Mouse (Mus musculus) CH12.LX (cell line): ENCODE results near the gene Serinc4. TPM values are rescaled to one million over a fixed set of nuclear protein-coding genes. Genes with fewer than 3 reads are reported as not detected.
"Not testable (repeated sequence)": the region's sequence is repeated elsewhere in the genome, so short reads cannot be mapped to it uniquely, and the experiment has no call there.

Experiments used
- DNase-seq: peaks from one replicate; pipeline ENCODE4 v3.0.0-alpha.2; 2013; ENCODE audit errors: extremely low read depth
- H3K27ac ChIP-seq: 2 replicates; pipeline ENCODE4 v1.5.1; 2012; ENCODE audit warnings: low read depth, mild to moderate bottlenecking, control low read depth, moderate library complexity; ENCODE audit not compliant: insufficient read depth
- H3K27me3 ChIP-seq: replicated peaks from 2 replicates; pipeline ENCODE3; 2012; ENCODE audit warnings: inconsistent platforms
- H3K36me3 ChIP-seq, 2 experiments: replicated peaks in 1 of 2; 2 replicates each; pipeline versions ENCODE3 to v1.6.1; 2012; ENCODE audit warnings: inconsistent platforms in 1 of 2, low read length in 1 of 2, mild to moderate bottlenecking in 1 of 2, mixed read lengths in 1 of 2, moderate library complexity in 1 of 2; ENCODE audit not compliant: control insufficient read depth in 1 of 2, insufficient read depth in 1 of 2
- H3K4me1 ChIP-seq, 2 experiments: 2 replicates each; pipeline ENCODE4 v1.6.1; 2012; ENCODE audit warnings: inconsistent platforms in 1 of 2, moderate library complexity in 1 of 2; ENCODE audit not compliant: insufficient read depth in 2 of 2, control insufficient read depth in 1 of 2
- H3K4me2 ChIP-seq: 2 replicates; pipeline ENCODE4 v1.6.1; 2012; ENCODE audit warnings: low read depth, mild to moderate bottlenecking, control low read depth; ENCODE audit not compliant: poor library complexity, insufficient read depth, severe bottlenecking
- H3K4me3 ChIP-seq, 3 experiments: fragments of 150-350 bp in 1 of 3; sonication (generic) in 1 of 3; replicated peaks in 1 of 3; 2 replicates each; pipeline versions ENCODE3 to v1.5.1; 2011 to 2012; ENCODE audit warnings: low read depth in 2 of 3, low read length in 2 of 3, mild to moderate bottlenecking in 2 of 3, moderate library complexity in 2 of 3, control low read depth in 1 of 3, improper control_type of control experiment in 1 of 3, inconsistent platforms in 1 of 3, mixed read lengths in 1 of 3; ENCODE audit not compliant: poor library complexity in 1 of 3
- H3K79me2 ChIP-seq: replicated peaks from 2 replicates; pipeline ENCODE4 v1.6.1; 2012; ENCODE audit warnings: mild to moderate bottlenecking, moderate library complexity; ENCODE audit not compliant: control insufficient read depth, poor library complexity, insufficient read depth, severe bottlenecking; ENCODE audit errors: extremely low read depth
- H3K9ac ChIP-seq: 2 replicates; pipeline ENCODE4 v1.6.1; 2012; ENCODE audit warnings: low read depth, mild to moderate bottlenecking, control low read depth, moderate library complexity; ENCODE audit not compliant: insufficient read depth
- H3K9me3 ChIP-seq: replicated peaks from 2 replicates; pipeline ENCODE3; 2012; ENCODE audit warnings: low read length, inconsistent platforms, mixed read lengths
- CHD2 ChIP-seq: IDR thresholded peaks from 2 replicates; pipeline ENCODE4 v1.6.1; 2011; ENCODE audit warnings: low read length, improper control_type of control experiment
- E2F4 ChIP-seq: IDR thresholded peaks from 2 replicates; pipeline ENCODE4 v1.6.1; 2011; ENCODE audit warnings: low read depth, low read length, improper control_type of control experiment; ENCODE audit not compliant: insufficient replicate concordance
- ELF1 ChIP-seq: IDR thresholded peaks from 2 replicates; pipeline ENCODE4 v1.6.1; 2014; ENCODE audit warnings: low read depth, mild to moderate bottlenecking, inconsistent platforms, low read length, improper control_type of control experiment
- HCFC1 ChIP-seq: IDR thresholded peaks from 2 replicates; pipeline ENCODE4 v1.6.1; 2012; ENCODE audit warnings: low read depth, mild to moderate bottlenecking, inconsistent platforms, low read length, improper control_type of control experiment
- IRF4 ChIP-seq: IDR thresholded peaks from 2 replicates; pipeline ENCODE4 v1.6.1; 2014; ENCODE audit warnings: low read depth, mild to moderate bottlenecking, inconsistent platforms, low read length, improper control_type of control experiment
- JUN ChIP-seq: IDR thresholded peaks from 2 replicates; pipeline ENCODE4 v1.6.1; 2011; ENCODE audit warnings: low read depth, mild to moderate bottlenecking, low read length, improper control_type of control experiment, moderate library complexity; ENCODE audit not compliant: insufficient read depth
- KAT2A ChIP-seq: IDR thresholded peaks from 2 replicates; pipeline ENCODE4 v1.6.1; 2012; ENCODE audit warnings: low read length, improper control_type of control experiment, inconsistent platforms; ENCODE audit not compliant: insufficient replicate concordance
- MAZ ChIP-seq: IDR thresholded peaks from 2 replicates; pipeline ENCODE4 v1.6.1; 2012; ENCODE audit warnings: low read depth, mild to moderate bottlenecking, inconsistent platforms, low read length, improper control_type of control experiment, moderate library complexity
- MXI1 ChIP-seq: IDR thresholded peaks from 2 replicates; pipeline ENCODE4 v1.6.1; 2011; ENCODE audit warnings: mild to moderate bottlenecking, low read depth, low read length, improper control_type of control experiment
- NELFE ChIP-seq: IDR thresholded peaks from 2 replicates; pipeline ENCODE4 v1.6.1; 2011; ENCODE audit warnings: low read depth, low read length, improper control_type of control experiment
- NRF1 ChIP-seq: IDR thresholded peaks from 2 replicates; pipeline ENCODE4 v1.6.1; 2014; ENCODE audit warnings: low read depth, mild to moderate bottlenecking, inconsistent platforms, low read length, improper control_type of control experiment, moderate library complexity
- POLR2A ChIP-seq: IDR thresholded peaks from 2 replicates; pipeline ENCODE4 v1.6.1; 2011; ENCODE audit warnings: low read depth, mild to moderate bottlenecking, improper control_type of control experiment, low read length
- POLR2AphosphoS2 ChIP-seq: IDR thresholded peaks from 2 replicates; pipeline ENCODE4 v1.6.1; 2011; ENCODE audit warnings: low read depth, low read length, improper control_type of control experiment
- RAD21 ChIP-seq: IDR thresholded peaks from 2 replicates; pipeline ENCODE4 v1.6.1; 2011; ENCODE audit warnings: low read depth, mild to moderate bottlenecking, low read length, improper control_type of control experiment, moderate library complexity
- SIN3A ChIP-seq: IDR thresholded peaks from 2 replicates; pipeline ENCODE4 v1.6.1; 2012; ENCODE audit warnings: low read length, improper control_type of control experiment, inconsistent platforms
- SMC3 ChIP-seq: IDR thresholded peaks from 2 replicates; pipeline ENCODE4 v1.6.1; 2011; ENCODE audit warnings: low read depth, low read length, improper control_type of control experiment
- TBP ChIP-seq: conservative IDR thresholded peaks from 2 replicates; pipeline ENCODE4 v1.6.1; 2011; ENCODE audit warnings: low read depth, low read length, improper control_type of control experiment
- TCF12 ChIP-seq: IDR thresholded peaks from 2 replicates; pipeline ENCODE4 v1.6.1; 2014; ENCODE audit warnings: low read depth, mild to moderate bottlenecking, inconsistent platforms, low read length, improper control_type of control experiment
- ZC3H11A ChIP-seq: IDR thresholded peaks from 2 replicates; pipeline ENCODE4 v1.6.1; 2012; ENCODE audit warnings: low read depth, mild to moderate bottlenecking, inconsistent platforms, low read length, improper control_type of control experiment
- ZKSCAN1 ChIP-seq: IDR thresholded peaks from 2 replicates; pipeline ENCODE4 v1.6.1; 2012; ENCODE audit warnings: low read depth, inconsistent platforms, low read length, improper control_type of control experiment, borderline replicate concordance
- ZMIZ1 ChIP-seq: IDR thresholded peaks from 2 replicates; pipeline ENCODE4 v1.6.1; 2012; ENCODE audit warnings: low read depth, mild to moderate bottlenecking, inconsistent platforms, low read length, improper control_type of control experiment
- ZNF384 ChIP-seq: IDR thresholded peaks from 2 replicates; pipeline ENCODE4 v1.6.1; 2012; ENCODE audit warnings: low read depth, low read length, improper control_type of control experiment, inconsistent platforms
- dilution Hi-C: fragments of 300-500 bp; cut with MboI; formaldehyde crosslinking; loops from 2 replicates; pipeline ENCODE4 v1.14.3; 2020; ENCODE audit warnings: low sequenced_read_pairs; ENCODE audit not compliant: extremely low pct_unique_long_range_greater_than_20kb, extremely low pct_ligation_motif_present
- in situ Hi-C: fragments of 300-500 bp; cut with MboI; formaldehyde crosslinking; loops from 3 replicates; pipeline ENCODE4 v1.14.3; 2019; ENCODE audit warnings: low sequenced_read_pairs, low pct_ligation_motif_present, low pct_unique_long_range_greater_than_20kb, mixed read lengths
- polyA plus RNA-seq: library from polyadenylated mRNA; unstranded; fragments of >175 nt; gene quantifications from 2 replicates; pipeline ENCODE4 v1.2.1, GENCODE M21; 2012; ENCODE audit warnings: low read depth; ENCODE audit not compliant: insufficient read length
- total RNA-seq, 2 experiments: library from RNA; depleted of rRNA; stranded (reverse); fragments of 300-350 nt in 1 of 2; fragments of >200 nt in 1 of 2; gene quantifications; 2 replicates each; pipeline ENCODE4 v1.2.3; 2012 to 2014

Serinc4 gene
- total and polyA plus RNA-seq, 3 experiments, result 0.17 to 0.89 (median 0.29) TPM

- Histone ChIP-seq H3K4me3 (peak overlapping the region; percentile 47 to 58 (median 57)), H3K27me3 (no peaks in the 10 kb centered on the region), H3K4me1 (peaks cover 0 to 5% of the 10 kb centered on the region in 2 experiments; a peak in 1 of 4 replicates), H3K27ac (no peak overlapping the region), H3K36me3 (peaks cover 12% of the 10 kb centered on the region in 2 experiments), H3K79me2 (peaks cover 9% of the 10 kb centered on the region; the same call in 1 of the 2 replicates), H3K9ac (peak overlapping the region; percentile 86), H3K4me2 (peak overlapping the region; percentile 55), H3K9me3 (no peaks in the 10 kb centered on the region)
- in situ Hi-C loops, result no loop called here
- no peak for TF ChIP-seq ZC3H11A
- no peak for TF ChIP-seq NELFE
- no peak for TF ChIP-seq JUN
- TF ChIP-seq TBP, result no peak
- no peak for TF ChIP-seq HCFC1
- TF ChIP-seq SMC3, result no peak
- no peak for TF ChIP-seq IRF4
- TF ChIP-seq ZKSCAN1, result no peak
- TF ChIP-seq ZNF384, result no peak
- TF ChIP-seq CHD2, result no peak
- TF ChIP-seq POLR2AphosphoS2, result no peak
- TF ChIP-seq ELF1, result no peak
- TF ChIP-seq MAZ, result no peak
- TF ChIP-seq RAD21, result no peak
- no peak for TF ChIP-seq E2F4
- no peak; the same call in 1 of the 2 replicates for TF ChIP-seq POLR2A
- TF ChIP-seq ZMIZ1, result no peak
- no peak for TF ChIP-seq SIN3A
- TF ChIP-seq KAT2A, result no peak
- no peak for TF ChIP-seq NRF1
- dilution Hi-C loops, result no loop called here
- no peak for DNase-seq
Observed at GRCm38 (mm10) chr2:121474180-121474535, 17.6 kb upstream of the Serinc4 start.

- H3K4me2 ChIP-seq, result peak within 1 kb of the TSS; percentile 55
- dilution Hi-C loops, H3K9me3 ChIP-seq, H3K27ac ChIP-seq, H3K4me1 ChIP-seq, H3K27me3 ChIP-seq, in situ Hi-C loops, H3K79me2 ChIP-seq: not testable (repeated sequence)
- peaks cover 12% of the 10 kb centered on the region in 2 experiments for H3K36me3 ChIP-seq
- H3K4me3 ChIP-seq, result peak within 1 kb of the TSS; percentile 57 to 88 (median 58)
- TF ChIP-seq ELF1, result peak; percentile 91
- peak; percentile 88 for TF ChIP-seq POLR2A
- TF ChIP-seq SIN3A, result peak; percentile 98
- TF ChIP-seq TBP, result peak; percentile 90
- peak; percentile 82; the same call in 1 of the 2 replicates for TF ChIP-seq KAT2A
- peak; percentile 62 for TF ChIP-seq MXI1
- TF ChIP-seq NRF1, result peak; percentile 73
- peak; percentile 89 for TF ChIP-seq HCFC1
- TF ChIP-seq ZMIZ1, result 0 out of 2 replicates have a peak, but pooled peaks have one; percentile 39
- peak; percentile 73 for TF ChIP-seq TCF12
- peak; percentile 93 for TF ChIP-seq NELFE
- peak; percentile 91 for DNase-seq
- peak within 1 kb of the TSS; percentile 88 for H3K9ac ChIP-seq
Observed at GRCm38 (mm10) chr2:121473301-121474179, 17.0 kb upstream of the Serinc4 start, which contains the start of gene Mfap1b. Gene Mfap1b, minus strand, starts transcription at chr2:121474067.

GRCm38 (mm10) chr2:121472783-121473182 is 16.2 kb upstream of the Serinc4 start:
- H3K4me2 ChIP-seq, DNase-seq, H3K9me3 ChIP-seq, H3K4me3 ChIP-seq, H3K9ac ChIP-seq, H3K27me3 ChIP-seq, dilution Hi-C loops, H3K79me2 ChIP-seq, H3K4me1 ChIP-seq, H3K27ac ChIP-seq, in situ Hi-C loops: not testable (repeated sequence)
- H3K36me3 ChIP-seq, result peaks cover 12% of the 10 kb centered on the region in 2 experiments
